Mouse (Mus musculus) limb, embryonic 13.5 days (tissue): ENCODE results near the gene Spem1. TPM values are rescaled to one million over a fixed set of nuclear protein-coding genes. Genes with fewer than 3 reads are reported as not detected.

Experiments
- ATAC-seq: fragments of 200-750 bp; cut with Nextera tagmentation; 2 replicates; pipeline ENCODE4 v1.8.0; 2017; ENCODE audit warnings: low read depth, moderate number of reproducible peaks, moderate TSS enrichment; ENCODE audit not compliant: low FRiP score
- H3K27ac ChIP-seq: fragments of 300-500 bp; sonication (generic); 2 replicates; pipeline ENCODE4 v1.5.1; 2015; ENCODE audit warnings: inconsistent platforms, mild to moderate bottlenecking, moderate library complexity
- H3K27me3 ChIP-seq: fragments of 300-500 bp; sonication (generic); 2 replicates; pipeline ENCODE4 v1.6.1; 2015; ENCODE audit warnings: mild to moderate bottlenecking, inconsistent platforms
- H3K36me3 ChIP-seq: fragments of 300-500 bp; sonication (generic); 2 replicates; pipeline ENCODE4 v1.6.1; 2015; ENCODE audit warnings: inconsistent platforms, mild to moderate bottlenecking, moderate library complexity
- H3K4me1 ChIP-seq: fragments of 300-500 bp; sonication (generic); 2 replicates; pipeline ENCODE4 v1.6.1; 2015; ENCODE audit warnings: inconsistent platforms
- H3K4me2 ChIP-seq: fragments of 300-500 bp; sonication (generic); replicated peaks from 2 replicates; pipeline ENCODE4 v1.6.1; 2015; ENCODE audit warnings: inconsistent platforms, mild to moderate bottlenecking, moderate library complexity
- H3K4me3 ChIP-seq: fragments of 300-500 bp; sonication (generic); 2 replicates; pipeline ENCODE4 v1.5.1; 2015; ENCODE audit warnings: moderate library complexity, mild to moderate bottlenecking, inconsistent platforms
- H3K9ac ChIP-seq: fragments of 300-500 bp; sonication (generic); 2 replicates; pipeline ENCODE4 v1.6.1; 2015; ENCODE audit warnings: mild to moderate bottlenecking, inconsistent platforms
- H3K9me3 ChIP-seq: fragments of 300-500 bp; sonication (generic); 2 replicates; pipeline ENCODE4 v1.6.1; 2016; ENCODE audit warnings: inconsistent platforms
- WGBS: fragments of 180-500 bp; shearing (Covaris S2); methylation state at CpG from one replicate; pipeline ENCODE4 v1.1.7; 2015; 5-methylcytosine and 5-hydroxymethylcytosine counted together
- polyA plus RNA-seq: library from polyadenylated mRNA; unstranded; fragments of >200 nt; fragmentation: Nextera tagmentation; extraction: Ambion mirVana; gene quantifications from 2 replicates; pipeline ENCODE4 v1.2.1, GENCODE M21; 2015

Spem1 gene
- polyA plus RNA-seq, 1 experiment from 2014 or later = 0.18 TPM

DNA sequence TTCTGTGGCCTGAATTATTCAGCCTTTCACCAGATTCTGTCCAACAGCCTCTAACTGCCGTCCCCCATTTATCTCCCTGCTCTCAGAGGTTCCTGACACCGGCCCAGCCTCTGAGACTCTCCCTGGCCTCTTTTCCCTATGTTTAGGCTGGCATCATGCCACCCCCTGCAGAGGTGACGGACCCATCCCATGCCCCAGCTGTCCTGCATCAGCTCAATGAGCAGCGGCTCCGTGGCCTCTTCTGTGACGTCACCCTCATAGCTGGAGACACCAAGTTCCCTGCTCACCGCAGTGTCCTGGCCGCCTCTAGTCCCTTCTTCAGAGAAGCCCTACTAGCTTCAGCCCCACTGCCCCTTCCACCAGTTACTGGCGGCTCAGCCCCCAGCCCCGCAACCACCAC is 46.3 kb downstream of the Spem1 start:
- Histone ChIP-seq H3K4me1 (peaks cover 14% of the 10 kb centered on the region), H3K36me3 (peaks cover 39% of the 10 kb centered on the region), H3K27ac (no peak overlapping the region), H3K9me3 (no peaks in the 10 kb centered on the region), H3K9ac (no peak overlapping the region), H3K4me2 (no peak overlapping the region), H3K27me3 (peaks cover 41% of the 10 kb centered on the region), H3K4me3 (no peak overlapping the region)
- WGBS = 65% methylated on average over 10 of the region's 10 CpGs
- no peak for ATAC-seq

GRCm38 (mm10) chr11:69774961-69775360 is 47.0 kb downstream of the Spem1 start:
- peaks cover 16% of the 10 kb centered on the region for H3K4me1 ChIP-seq
- H3K4me3 ChIP-seq = no peak overlapping the region
- ATAC-seq = no peak
- H3K36me3 ChIP-seq = peaks cover 39% of the 10 kb centered on the region
- H3K4me2 ChIP-seq = no peak overlapping the region
- no peak overlapping the region for H3K27ac ChIP-seq
- peaks cover 40% of the 10 kb centered on the region for H3K27me3 ChIP-seq
- WGBS = 66% methylated on average over 5 of the region's 5 CpGs
- H3K9me3 ChIP-seq = no peaks in the 10 kb centered on the region
- no peak overlapping the region for H3K9ac ChIP-seq

Other genes with a start within 250 kb of the Spem1 start
- 28.3 and 31.0 TPM in 2 replicates for gene Wrap53, start 241.9 kb downstream of the Spem1 start, polyA plus RNA-seq
- 158 and 161 TPM in 2 replicates for gene Trp53, start 241.8 kb downstream of the Spem1 start, polyA plus RNA-seq
- gene Atp1b2, start 216.2 kb downstream of the Spem1 start, polyA plus RNA-seq = 5.7 and 6.0 TPM in 2 replicates
- 0.22 TPM in 1 of 2 replicates, not detected in the other for gene Shbg, start 204.3 kb downstream of the Spem1 start, polyA plus RNA-seq
- 24.1 and 28.0 TPM in 2 replicates for gene Sat2, start 200.2 kb downstream of the Spem1 start, polyA plus RNA-seq
- gene Fxr2, start 189.2 kb downstream of the Spem1 start, polyA plus RNA-seq = 37.3 and 38.0 TPM in 2 replicates
- 0.57 and 0.69 TPM in 2 replicates for gene Sox15, start 166.9 kb downstream of the Spem1 start, polyA plus RNA-seq
- 59.3 and 66.8 TPM in 2 replicates for gene Mpdu1, start 159.5 kb downstream of the Spem1 start, polyA plus RNA-seq
- 12.0 and 14.8 TPM in 2 replicates for gene Cd68, start 156.0 kb downstream of the Spem1 start, polyA plus RNA-seq
- 560 and 570 TPM in 2 replicates for gene Eif4a1, start 149.8 kb downstream of the Spem1 start, polyA plus RNA-seq
- gene Senp3, start 140.1 kb downstream of the Spem1 start, polyA plus RNA-seq = 123 and 125 TPM in 2 replicates
- 0.33 TPM in 1 of 2 replicates, not detected in the other for gene Tnfsf13, start 136.4 kb downstream of the Spem1 start, polyA plus RNA-seq
- gene Tnfsf12, start 126.3 kb downstream of the Spem1 start, polyA plus RNA-seq = 5.9 and 8.0 TPM in 2 replicates
- 3.7 and 4.4 TPM in 2 replicates for gene Tnfsfm13, start 126.1 kb downstream of the Spem1 start, polyA plus RNA-seq
- gene Polr2a, start 63.5 kb downstream of the Spem1 start, polyA plus RNA-seq = 27.2 and 28.5 TPM in 2 replicates
- gene Slc35g3, start 60.2 kb downstream of the Spem1 start, polyA plus RNA-seq = not detected in 2 replicates
- gene Zbtb4, start 56.3 kb downstream of the Spem1 start, polyA plus RNA-seq = 3.2 and 3.4 TPM in 2 replicates
- gene Chrnb1, start 26.2 kb downstream of the Spem1 start, polyA plus RNA-seq = 23.6 and 27.7 TPM in 2 replicates
- 2.8 and 2.9 TPM in 2 replicates for gene Fgf11, start 20.3 kb downstream of the Spem1 start, polyA plus RNA-seq
- gene Tmem102, start 16.6 kb downstream of the Spem1 start, polyA plus RNA-seq = 2.5 and 2.6 TPM in 2 replicates
- gene Gm39566, start 6.9 kb downstream of the Spem1 start, polyA plus RNA-seq = not detected in 2 replicates
- gene Spem2, start 3.7 kb downstream of the Spem1 start, polyA plus RNA-seq = not detected in 2 replicates
- gene Nlgn2, start 15.6 kb upstream of the Spem1 start, polyA plus RNA-seq = 11.5 and 11.8 TPM in 2 replicates
- 368 and 376 TPM in 2 replicates for gene Tmem256, start 16.3 kb upstream of the Spem1 start, polyA plus RNA-seq
- 135 and 140 TPM in 2 replicates for gene Plscr3, start 24.2 kb upstream of the Spem1 start, polyA plus RNA-seq
- gene Tnk1, start 36.5 kb upstream of the Spem1 start, polyA plus RNA-seq = 1.9 and 2.0 TPM in 2 replicates
- 0.51 TPM in 1 of 2 replicates, not detected in the other for gene Tmem95, start 55.8 kb upstream of the Spem1 start, polyA plus RNA-seq
- gene Kctd11, start 59.2 kb upstream of the Spem1 start, polyA plus RNA-seq = 4.3 and 4.4 TPM in 2 replicates
- 1.1 and 1.5 TPM in 2 replicates for gene Acap1, start 73.4 kb upstream of the Spem1 start, polyA plus RNA-seq
- 16.1 and 19.4 TPM in 2 replicates for gene 2810408A11Rik, start 78.8 kb upstream of the Spem1 start, polyA plus RNA-seq
- gene Neurl4, start 78.9 kb upstream of the Spem1 start, polyA plus RNA-seq = 10.2 and 12.9 TPM in 2 replicates
- gene Gps2, start 91.7 kb upstream of the Spem1 start, polyA plus RNA-seq = 90.0 and 90.1 TPM in 2 replicates
- gene Eif5a, start 99.8 kb upstream of the Spem1 start, polyA plus RNA-seq = 1,543 and 1,562 TPM in 2 replicates
- 9.3 and 9.7 TPM in 2 replicates for gene Ybx2, start 113.6 kb upstream of the Spem1 start, polyA plus RNA-seq
- 29.2 and 29.6 TPM in 2 replicates for gene Slc2a4, start 126.0 kb upstream of the Spem1 start, polyA plus RNA-seq
- 13.4 and 14.4 TPM in 2 replicates for gene Cldn7, start 142.6 kb upstream of the Spem1 start, polyA plus RNA-seq
- gene Ctdnep1, start 159.0 kb upstream of the Spem1 start, polyA plus RNA-seq = 30.8 and 31.2 TPM in 2 replicates
- 126 and 134 TPM in 2 replicates for gene Elp5, start 160.3 kb upstream of the Spem1 start, polyA plus RNA-seq
- gene Gabarap, start 169.0 kb upstream of the Spem1 start, polyA plus RNA-seq = 499 and 506 TPM in 2 replicates
- 95.9 and 101 TPM in 2 replicates for gene Phf23, start 173.6 kb upstream of the Spem1 start, polyA plus RNA-seq
- gene Dvl2, start 178.4 kb upstream of the Spem1 start, polyA plus RNA-seq = 54.3 and 59.8 TPM in 2 replicates
- 76.0 and 81.1 TPM in 2 replicates for gene Acadvl, start 193.2 kb upstream of the Spem1 start, polyA plus RNA-seq
- 14.2 and 14.8 TPM in 2 replicates for gene Dlg4, start 194.8 kb upstream of the Spem1 start, polyA plus RNA-seq
- gene Asgr1, start 231.9 kb upstream of the Spem1 start, polyA plus RNA-seq = 1.4 and 2.4 TPM in 2 replicates